Mouse (Mus musculus): Measurements from ENCODE around the gene AC124108.1.

AC124108.1 gene

GRCm38 (mm10) chr1:132191093-132191785 lies at the start of gene AC124108.1, which contains the start of gene Lemd1:
Gene AC124108.1 (plus strand): TSS chr1:132191457.
Gene Lemd1 (plus strand): TSS chr1:132191431.
- DNase-seq (ENCODE audit: low read depth, low spot score): no peak

GRCm38 (mm10) chr1:132141753-132142152 lies 49.5 kb upstream of the AC124108.1 start:
- no peak for DNase-seq (ENCODE audit: low read depth, low spot score)

GRCm38 (mm10) chr1:132143079-132143478 lies 48.2 kb upstream of the AC124108.1 start:
- no peak for DNase-seq (ENCODE audit: low read depth, low spot score)

DNA sequence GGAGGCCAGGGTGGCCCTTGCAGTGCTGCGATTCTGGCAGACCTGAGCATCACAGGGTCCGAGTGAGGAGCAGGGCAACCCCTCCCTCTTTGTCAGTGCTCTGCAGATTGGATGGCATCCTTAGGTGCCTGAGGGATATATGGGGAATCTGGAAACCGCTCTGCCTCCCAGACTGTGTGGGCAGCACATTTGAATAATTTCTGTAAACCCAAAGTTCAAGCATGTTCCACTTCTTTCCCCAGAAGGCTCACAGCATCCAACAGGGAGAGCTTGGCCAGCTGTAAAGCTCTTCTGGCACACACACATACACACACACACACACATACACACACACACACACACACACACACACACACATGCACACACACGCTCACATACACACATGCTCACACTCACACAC lies 47.5 kb upstream of the AC124108.1 start:
- no peak for DNase-seq (ENCODE audit: low read depth, low spot score)

- DNase-seq (ENCODE audit: low read depth, low spot score): no peak
Measured at GRCm38 (mm10) chr1:132144223-132144622, 47.0 kb upstream of the AC124108.1 start.

DNA sequence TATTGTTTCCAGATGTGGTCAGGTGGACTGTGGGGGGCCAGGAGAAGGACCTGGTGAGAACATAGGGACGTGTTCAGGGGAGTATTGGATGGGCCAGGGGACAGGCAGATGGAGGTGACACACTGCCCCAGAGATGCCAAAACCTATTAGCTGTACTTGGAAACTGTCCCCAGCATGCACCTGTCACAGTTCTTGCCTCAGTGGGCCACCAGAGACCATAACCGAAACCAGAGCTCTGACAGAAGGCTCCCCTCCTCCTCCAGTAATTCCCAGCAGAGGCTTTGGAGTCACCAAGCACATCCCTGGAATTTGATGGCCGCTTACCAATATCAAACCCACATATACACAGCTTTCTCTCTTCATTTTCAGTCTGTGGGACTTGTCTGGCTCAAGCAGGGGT lies 46.4 kb upstream of the AC124108.1 start:
- no peak for DNase-seq (ENCODE audit: low read depth, low spot score)

GRCm38 (mm10) chr1:132145973-132146685 lies 45.1 kb upstream of the AC124108.1 start:
- no peak for DNase-seq (ENCODE audit: low read depth, low spot score)

- DNase-seq (ENCODE audit: low read depth, low spot score): no peak
Measured at GRCm38 (mm10) chr1:132149410-132149809, 41.8 kb upstream of the AC124108.1 start.

- DNase-seq (ENCODE audit: low read depth, low spot score): no peak
Measured at GRCm38 (mm10) chr1:132150171-132150570, 41.1 kb upstream of the AC124108.1 start.

DNA sequence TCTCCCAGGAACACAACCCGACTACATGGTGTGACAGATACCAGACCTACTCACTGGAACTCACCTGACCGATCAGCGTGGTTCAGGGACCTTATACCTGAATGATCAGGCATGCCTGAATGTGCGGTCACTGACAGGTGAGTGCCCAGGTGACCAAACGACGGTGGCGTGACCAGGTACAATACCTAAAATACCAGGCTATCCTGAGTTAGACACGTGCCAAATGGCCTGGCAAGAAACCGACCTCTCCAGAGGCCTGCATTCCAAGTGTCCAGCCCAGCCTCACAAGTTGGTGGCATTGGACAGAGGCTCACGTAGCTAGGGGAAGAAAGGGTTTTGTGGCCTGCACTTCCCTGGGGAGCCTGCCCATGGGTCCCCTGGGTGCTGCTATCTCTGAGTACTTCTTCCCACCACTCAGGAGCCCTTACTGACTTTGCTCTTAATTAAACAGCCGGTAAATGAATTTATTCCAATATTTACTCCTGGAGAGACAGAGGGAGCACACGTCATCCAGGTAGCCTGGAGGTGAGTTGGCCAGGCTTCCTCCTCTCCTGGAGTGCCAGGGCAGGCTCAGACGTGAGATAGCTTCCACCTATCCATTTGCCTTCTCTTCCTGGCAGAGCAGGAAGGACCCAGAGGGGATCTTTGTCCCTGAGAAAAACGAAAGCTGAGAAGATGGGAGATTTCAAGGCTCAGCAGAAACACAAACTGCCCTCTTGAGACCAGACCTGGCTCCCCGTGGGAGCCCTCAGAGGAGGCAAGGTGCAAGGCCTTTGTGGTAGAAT lies 40.2 kb upstream of the AC124108.1 start:
- DNase-seq (ENCODE audit: low read depth, low spot score): no peak

- DNase-seq (ENCODE audit: low read depth, low spot score): no peak
Measured at GRCm38 (mm10) chr1:132151908-132152307, 39.3 kb upstream of the AC124108.1 start.

DNA sequence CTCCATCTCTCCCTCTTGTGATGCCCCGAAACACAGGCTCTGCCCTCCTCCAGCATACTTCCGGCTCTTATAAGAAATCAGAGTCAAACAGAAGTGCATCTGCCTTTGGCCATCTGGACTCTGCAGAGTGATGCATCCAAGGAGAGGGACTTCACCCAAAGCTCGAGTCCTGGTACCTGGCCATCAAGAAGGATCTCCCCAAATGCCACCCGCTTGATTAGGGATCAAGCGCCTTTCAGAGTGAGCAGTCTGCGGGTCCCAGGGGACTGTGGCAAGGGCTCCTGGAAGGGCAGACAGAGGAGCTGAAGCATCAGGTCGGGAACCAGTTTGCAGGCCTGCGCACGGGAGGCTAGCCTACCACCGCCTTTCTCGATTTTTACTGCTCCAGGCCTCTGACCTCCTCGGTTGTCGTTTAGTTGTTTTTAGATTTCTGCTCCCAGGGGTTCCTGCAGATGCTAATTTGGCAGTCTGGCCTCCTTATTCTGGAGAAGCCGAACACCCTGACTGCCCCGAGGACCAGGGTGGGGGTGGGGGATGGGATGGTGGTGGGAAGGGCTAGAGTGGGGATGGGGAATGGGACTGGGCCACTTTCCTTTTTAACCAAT lies 38.1 kb upstream of the AC124108.1 start:
- DNase-seq (ENCODE audit: low read depth, low spot score): no peak

DNA sequence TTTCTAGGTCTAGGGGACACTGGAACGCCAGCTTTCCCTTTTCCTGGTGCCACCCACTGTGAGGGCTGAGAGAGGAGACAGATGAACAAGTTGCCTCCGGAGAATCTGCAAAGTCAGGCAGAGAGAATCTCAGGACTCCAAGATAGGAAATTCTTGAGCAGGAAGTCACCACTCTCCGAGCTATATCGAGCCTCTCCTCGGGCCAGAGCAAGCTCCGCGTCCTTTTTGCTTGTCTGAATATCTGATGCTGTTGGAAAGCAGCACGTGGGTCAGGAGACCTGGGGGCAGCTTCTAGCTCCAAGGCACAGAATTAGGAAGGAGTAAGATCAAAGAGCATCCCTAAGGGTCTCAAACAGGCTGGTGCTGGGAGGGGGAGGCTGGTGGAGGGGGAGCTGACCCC lies 37.6 kb upstream of the AC124108.1 start:
- DNase-seq (ENCODE audit: low read depth, low spot score): no peak

GRCm38 (mm10) chr1:132155737-132156136 lies 35.5 kb upstream of the AC124108.1 start:
- peak; percentile 85 for DNase-seq (ENCODE audit: low read depth, low spot score)

GRCm38 (mm10) chr1:132157016-132157781 lies 34.1 kb upstream of the AC124108.1 start:
- peak; percentile 71 for DNase-seq (ENCODE audit: low read depth, low spot score)

DNA sequence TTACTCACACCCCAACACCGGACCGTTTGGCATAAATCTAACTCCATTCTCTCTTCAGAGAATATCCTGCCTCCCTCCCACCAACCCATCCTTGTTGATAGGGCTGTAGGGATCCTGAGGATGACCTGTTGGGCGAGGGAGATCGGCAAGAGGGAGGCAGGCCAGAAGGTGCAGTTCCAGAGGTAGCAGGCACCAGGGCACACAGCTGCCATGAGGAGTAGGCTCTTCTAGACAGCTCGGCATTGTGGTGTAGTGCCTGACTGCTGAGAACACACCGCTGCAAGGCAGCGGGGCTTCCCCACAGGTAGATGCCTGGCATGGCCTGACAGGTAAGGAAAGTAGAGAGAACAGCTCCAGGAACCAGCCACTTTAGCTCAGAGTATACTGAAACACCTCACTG lies 33.4 kb upstream of the AC124108.1 start:
- no peak for DNase-seq (ENCODE audit: low read depth, low spot score)

- DNase-seq (ENCODE audit: low read depth, low spot score): no peak
Measured at GRCm38 (mm10) chr1:132158741-132159140, 32.5 kb upstream of the AC124108.1 start.

- DNase-seq (ENCODE audit: low read depth, low spot score): no peak
Measured at GRCm38 (mm10) chr1:132159681-132160080, 31.6 kb upstream of the AC124108.1 start.

GRCm38 (mm10) chr1:132161211-132161880 lies 29.9 kb upstream of the AC124108.1 start:
- DNase-seq (ENCODE audit: low read depth, low spot score): no peak

DNA sequence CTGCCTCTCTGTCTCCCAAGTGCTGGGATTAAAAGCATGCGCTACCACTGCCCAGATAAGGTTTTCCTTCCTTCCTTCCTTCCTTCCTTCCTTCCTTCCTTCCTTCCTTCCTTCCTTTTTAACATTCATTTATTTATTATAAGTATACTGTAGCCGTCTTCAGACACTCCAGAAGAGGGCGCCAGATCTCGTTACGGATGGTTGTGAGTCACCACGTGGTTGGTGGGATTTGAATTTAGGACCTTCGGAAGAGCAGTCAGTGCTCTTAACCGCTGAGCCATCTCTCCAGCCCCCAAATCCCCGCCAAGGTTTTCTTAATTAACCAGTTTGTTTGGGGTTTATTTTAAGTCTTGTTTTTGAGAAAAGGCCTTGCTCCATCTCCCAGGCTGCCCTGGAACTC lies 28.6 kb upstream of the AC124108.1 start:
- DNase-seq (ENCODE audit: low read depth, low spot score): peak; percentile 23

Measured in A20 (cell line).